Mouse (Mus musculus): Measurements from ENCODE around the gene Nr2e1.

DNA sequence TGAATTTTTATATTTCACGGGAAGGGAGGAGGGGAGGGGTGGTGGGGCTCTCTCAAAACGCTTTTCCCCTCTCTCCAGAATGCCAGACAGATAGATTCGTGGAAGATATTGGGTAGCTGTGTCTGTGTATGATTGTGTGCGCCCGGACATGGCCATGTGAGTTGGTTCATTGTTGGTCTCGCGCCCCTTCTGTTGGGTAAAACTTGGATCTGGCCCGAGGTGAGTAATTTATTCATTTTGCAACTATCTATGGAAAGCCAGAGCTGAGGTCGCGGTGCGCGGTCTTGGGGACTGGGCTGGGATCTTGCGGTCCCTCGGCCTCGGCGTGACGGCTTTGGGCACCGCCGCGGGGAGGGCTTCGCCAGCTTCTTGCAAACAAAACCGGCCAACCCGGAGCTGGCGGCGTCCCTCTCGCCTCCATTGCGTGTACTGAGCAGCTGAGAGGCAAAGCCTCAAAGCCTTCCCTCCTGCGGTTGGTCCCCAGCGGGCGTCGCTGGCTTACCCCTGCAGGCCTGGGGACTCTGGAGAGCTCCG lies 537 bp upstream of the Nr2e1 start:
- TF ChIP-seq POU5F1 (IDR thresholded peaks at IDR 0.05; ENCODE audit: borderline replicate concordance, low read length) (no peak), CTCF (conservative IDR thresholded peaks at IDR 0.05; ENCODE audit: low read length) (no peak), NANOG (IDR thresholded peaks at IDR 0.05; ENCODE audit: borderline replicate concordance, low read length) (no peak)
